Mouse (Mus musculus): ENCODE measurements around the gene Zbtb17.

Gene Zbtb17

DNA sequence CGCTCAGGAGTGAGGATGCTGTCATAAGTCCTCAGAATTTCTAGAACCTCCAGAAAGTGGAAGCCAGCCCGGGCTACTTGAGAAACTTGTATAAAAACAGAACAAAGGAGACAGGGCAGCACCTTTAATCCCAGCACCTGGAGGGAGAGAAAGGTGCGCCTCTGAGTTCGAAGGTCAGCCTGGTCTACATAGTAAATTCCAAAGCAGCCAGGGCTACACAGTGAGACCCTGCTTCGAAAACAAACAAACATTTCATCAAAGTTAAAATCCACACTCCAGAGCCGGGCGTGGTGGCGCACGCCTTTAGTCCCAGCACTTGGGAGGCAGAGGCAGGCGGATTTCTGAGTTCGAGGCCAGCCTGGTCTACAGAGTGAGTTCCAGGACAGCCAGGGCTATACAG is 61.4 kb downstream of the Zbtb17 start:
- DNase-seq = no peak

DNA sequence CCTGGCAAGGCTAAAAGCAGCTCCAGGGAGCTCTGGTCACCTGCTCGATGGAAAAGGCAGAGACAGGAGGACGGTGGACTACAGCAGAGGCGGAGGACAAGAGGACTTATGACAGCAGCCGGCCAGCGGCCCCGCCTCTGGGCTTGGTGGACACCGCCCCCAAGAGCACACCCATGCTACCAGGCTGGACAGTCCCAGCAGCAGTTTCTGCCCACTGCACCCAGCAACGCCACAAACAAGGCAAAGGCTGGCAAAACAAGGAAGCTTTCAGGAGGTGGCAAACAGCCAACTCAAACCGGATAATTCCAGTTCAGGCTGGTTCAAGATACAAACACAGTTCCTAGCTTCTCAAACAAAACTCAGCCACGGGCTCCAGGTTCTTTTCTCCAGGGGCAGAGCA is 61.9 kb downstream of the Zbtb17 start:
- DNase-seq = peak; percentile 57

DNA sequence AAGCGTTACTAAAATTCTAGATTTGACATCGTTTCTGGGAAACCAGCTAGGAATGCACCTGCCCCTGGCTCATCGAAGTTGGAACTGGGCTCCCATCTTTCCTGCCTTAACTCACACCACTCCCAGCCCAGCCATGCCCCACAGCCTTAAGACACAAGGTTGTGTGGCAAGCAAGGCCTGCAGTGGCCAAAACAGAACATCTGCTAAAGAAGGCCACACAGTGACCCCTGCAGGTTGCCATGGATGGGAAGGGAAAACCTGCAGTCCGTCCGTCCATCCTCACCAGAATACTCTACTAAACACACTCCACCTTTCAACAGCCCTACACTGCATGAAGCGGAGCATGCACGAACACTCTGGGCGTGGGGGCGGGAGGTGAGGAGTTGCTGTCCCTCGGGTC is 62.4 kb downstream of the Zbtb17 start:
- no peak for DNase-seq

- DNase-seq = no peak
Observed at GRCm38 (mm10) chr4:141510457-141510856, 66.0 kb downstream of the Zbtb17 start.

DNA sequence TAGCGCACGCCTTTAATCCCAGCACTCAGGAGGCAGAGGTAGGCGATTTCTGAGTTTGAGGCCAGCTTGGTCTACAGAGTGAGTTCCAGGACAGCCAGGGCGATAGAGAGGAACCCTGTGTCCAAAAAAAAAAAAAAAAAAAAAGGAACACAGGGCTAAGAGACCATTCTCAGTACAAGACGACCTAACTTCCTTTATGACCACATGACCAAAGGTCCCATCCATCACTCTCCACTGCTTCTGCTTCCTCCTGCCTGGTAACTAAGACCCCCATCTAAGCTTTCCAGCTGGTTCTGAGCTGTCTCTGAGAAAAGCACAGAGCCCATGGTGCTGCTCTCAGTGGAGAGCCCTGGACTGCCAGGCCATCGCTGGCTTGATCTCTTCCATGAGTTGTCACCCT is 67.7 kb downstream of the Zbtb17 start:
- no peak for DNase-seq

DNA sequence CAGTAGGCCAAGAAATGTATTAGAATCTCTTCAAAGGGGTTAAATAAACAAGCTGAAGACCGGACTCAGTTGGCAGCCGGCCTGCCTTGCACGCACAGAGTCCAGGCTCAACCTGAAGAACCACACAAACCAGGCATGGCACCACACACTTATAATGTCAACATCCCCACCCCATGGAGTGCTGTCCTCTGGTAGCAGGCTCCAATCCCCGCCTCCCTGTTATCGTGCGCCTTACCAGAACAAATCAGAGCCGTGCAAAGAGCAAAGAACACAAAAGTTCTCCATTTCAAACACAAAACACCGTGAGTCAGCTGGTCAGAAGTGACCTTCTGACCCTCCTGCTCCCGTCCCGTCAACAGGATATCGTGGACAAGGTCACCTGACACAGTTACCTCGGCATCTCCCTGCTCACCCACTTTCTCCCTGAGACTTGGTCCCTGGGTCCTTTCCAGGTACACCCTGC is 69.8 kb downstream of the Zbtb17 start:
- no peak for DNase-seq

Data from right cerebral cortex, postnatal 25 days (tissue).